ENCODE assay signal across 9 mouse cellular contexts in the genomic region with DNA sequence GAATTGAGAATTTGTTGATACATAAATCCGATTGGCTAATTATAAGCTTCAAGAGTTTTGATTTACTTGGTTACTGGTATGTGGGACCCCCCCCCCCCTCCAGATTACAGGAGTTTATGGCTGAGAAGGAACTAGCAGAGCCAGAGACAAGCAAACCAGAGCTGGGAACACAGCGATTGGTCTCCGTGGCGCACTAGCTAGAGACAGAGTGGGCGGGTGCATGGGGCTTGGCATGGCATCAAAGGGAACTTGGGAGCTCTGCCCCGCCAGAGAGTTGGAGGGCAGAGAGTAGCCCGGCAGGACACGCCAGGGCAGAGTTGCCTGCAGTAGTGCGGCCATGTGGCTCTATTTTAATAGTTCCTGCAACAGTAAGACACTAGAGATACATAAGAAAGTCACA. TPM values are rescaled to one million over a fixed set of nuclear protein-coding genes. Genes with fewer than 3 reads are reported as not detected.
DNase-seq lines count a peak whose midpoint lies in the region; ATAC-seq lines count a peak whose summit lies in the region.
"Had no signal": no experiment of that assay in that cellular context is flagged by ENCODE, and none has a peak within 500 bp of the region (broad histone marks: within the 10 kb centered on the region; RNA-seq: fewer than 3 reads in every experiment).

No protein-coding gene starts in this region.

- peak; percentile 31 for DNase-seq in cerebellum, adult 11 months
- peak; percentile 79 for DNase-seq in urinary bladder, postnatal 14 days (ENCODE audit: low spot score)
- no peak for DNase-seq in urinary bladder, postnatal 10 days (ENCODE audit: low spot score)
- peak; percentile 80 to 82 for DNase-seq in heart, postnatal 10 days
- DNase-seq in left cerebral cortex, adult 18-20 months (ENCODE audit: low spot score in 2 of 2): peak; percentile 52 to 53
- DNase-seq in right cerebral cortex, postnatal 10 days (ENCODE audit: low spot score in 2 of 2): peak; percentile 83
- no peak for DNase-seq in B cell, adult 2 months
- DNase-seq: liver, embryonic 13.5 days had no signal

- intact Hi-C loops in heart, postnatal 10 days (cut with DNase I): no loop called here

- no peak for ATAC-seq in cerebellum, adult (ENCODE audit: insufficient number of reproducible peaks, low FRiP score, low TSS enrichment)

RNA-seq across cellular contexts. Expression of gene Rnpep, which starts 3.2 kb away (rescaled TPM):
- 10 to 100 TPM; 20.4 to 21.5 TPM for total RNA-seq in heart, postnatal 10 days (2021)
- 10 to 100 TPM; 46.9 to 54.7 TPM for total RNA-seq in left cerebral cortex, adult 18-20 months (2021)

RNA-seq across cellular contexts. Expression of gene Elf3, which starts 22.3 kb away (rescaled TPM):
- under 1 TPM; 0.19 to 0.30 TPM for total RNA-seq in heart, postnatal 10 days (2021)
- not detected for total RNA-seq in left cerebral cortex, adult 18-20 months (2021)

RNA-seq across cellular contexts. Expression of gene Timm17a, which starts 32.9 kb away (rescaled TPM):
- total RNA-seq in heart, postnatal 10 days (2021): 100 to 1,000 TPM; 406 to 428 TPM
- 100 to 1,000 TPM; 176 to 188 TPM for total RNA-seq in left cerebral cortex, adult 18-20 months (2021)

RNA-seq across cellular contexts. Expression of gene Lmod1, which starts 44.0 kb away (rescaled TPM):
- 1 to 10 TPM; 1.7 to 3.0 TPM for total RNA-seq in heart, postnatal 10 days (2021)
- under 1 TPM; 0.72 to 0.82 TPM for total RNA-seq in left cerebral cortex, adult 18-20 months (2021)

Comparison
In these comparisons a context has a peak if more than half of its experiments do, and no peak if none do; other contexts are left out.
1. DNase-seq: peak in cerebellum, adult 11 months (single experiment), urinary bladder, postnatal 14 days (single experiment), heart, postnatal 10 days (2 of 2), left cerebral cortex, adult 18-20 months (2 of 2) and right cerebral cortex, postnatal 10 days (2 of 2); none in urinary bladder, postnatal 10 days (single experiment) and B cell, adult 2 months (0 of 2).